Mouse (Mus musculus) spleen, postnatal 14 days (tissue): ENCODE measurements around the gene Sec22b.

Experiments used
- DNase-seq, 2 experiments: peaks; one replicate each; pipeline ENCODE4 v3.0.0; 2021 to 2022; ENCODE audit warnings: low spot score in 2 of 2

Gene Sec22b

GRCm38 (mm10) chr3:97939626-97940510 is 38.9 kb downstream of the Sec22b start:
- no peak for DNase-seq

GRCm38 (mm10) chr3:97940511-97941204 is 39.7 kb downstream of the Sec22b start:
- no peak for DNase-seq

- DNase-seq, result no peak
Observed at GRCm38 (mm10) chr3:97941440-97942259, 40.7 kb downstream of the Sec22b start.

- DNase-seq, result no peak
Observed at GRCm38 (mm10) chr3:97942260-97942950, 41.4 kb downstream of the Sec22b start.

- no peak for DNase-seq
Observed at GRCm38 (mm10) chr3:97944462-97944861, 43.5 kb downstream of the Sec22b start.

- DNase-seq, result no peak
Observed at GRCm38 (mm10) chr3:97946439-97946838, 45.4 kb downstream of the Sec22b start.

GRCm38 (mm10) chr3:97948518-97948917 is 47.5 kb downstream of the Sec22b start:
- DNase-seq, result no peak

- no peak for DNase-seq
Observed at GRCm38 (mm10) chr3:97949946-97950345, 49.0 kb downstream of the Sec22b start.

- no peak for DNase-seq
Observed at GRCm38 (mm10) chr3:97951134-97951533, 50.1 kb downstream of the Sec22b start.

- no peak for DNase-seq
Observed at GRCm38 (mm10) chr3:97953196-97953595, 52.2 kb downstream of the Sec22b start.

GRCm38 (mm10) chr3:97956322-97956721 is 55.3 kb downstream of the Sec22b start:
- no peak for DNase-seq

GRCm38 (mm10) chr3:97956926-97957325 is 55.9 kb downstream of the Sec22b start:
- no peak for DNase-seq

- DNase-seq, result no peak
Observed at GRCm38 (mm10) chr3:97960783-97961594, 60.0 kb downstream of the Sec22b start.

GRCm38 (mm10) chr3:97961962-97962361 is 61.0 kb downstream of the Sec22b start:
- no peak for DNase-seq

- DNase-seq, result no peak
Observed at GRCm38 (mm10) chr3:97964878-97965353, 63.9 kb downstream of the Sec22b start.

GRCm38 (mm10) chr3:97967627-97968026 is 66.6 kb downstream of the Sec22b start:
- no peak for DNase-seq

- DNase-seq, result no peak
Observed at GRCm38 (mm10) chr3:97968191-97968590, 67.2 kb downstream of the Sec22b start.

GRCm38 (mm10) chr3:97969019-97969418 is 68.0 kb downstream of the Sec22b start:
- DNase-seq, result no peak

GRCm38 (mm10) chr3:97971117-97971516 is 70.1 kb downstream of the Sec22b start:
- DNase-seq, result peak; percentile 44 to 49

- DNase-seq, result no peak
Observed at GRCm38 (mm10) chr3:97972200-97972599, 71.2 kb downstream of the Sec22b start.
